Mouse (Mus musculus): ENCODE data around the gene Zhx3.

DNA sequence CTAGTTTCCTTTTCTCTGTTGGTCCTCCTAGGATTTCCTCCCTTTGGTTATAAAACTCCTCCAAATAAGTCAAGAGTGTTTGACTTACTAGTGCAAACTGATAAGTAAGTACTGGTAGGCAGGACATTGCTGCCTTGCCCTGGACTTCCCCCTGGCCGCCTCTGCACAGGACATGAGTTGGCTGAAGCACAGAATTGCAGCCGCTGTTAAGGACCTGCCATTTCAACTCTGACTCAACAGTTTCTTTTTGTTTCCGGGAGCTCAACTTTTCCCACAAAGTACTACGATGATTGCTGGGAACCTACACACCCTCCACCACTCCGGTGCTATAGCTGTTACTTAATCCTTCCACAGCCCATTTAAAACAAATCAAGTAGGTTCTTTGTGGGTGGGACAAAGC lies 172.5 kb downstream of the Zhx3 start:
- no peak for TF ChIP-seq CTCF (IDR thresholded peaks at IDR 0.05; ENCODE audit: borderline replicate concordance, control insufficient read depth, extremely low read depth, insufficient read depth, low read length, poor library complexity)
- TF ChIP-seq POLR2A (IDR thresholded peaks at IDR 0.05; ENCODE audit: control insufficient read depth, extremely low read depth, insufficient read depth, low read length, poor library complexity): no peak

All from thymus, adult 2 months (tissue).